Mouse (Mus musculus): ENCODE data around the gene Itpripl1.
A peak's percentile ranks its signal among the peaks of the same experiment; 100 is the strongest.

DNA sequence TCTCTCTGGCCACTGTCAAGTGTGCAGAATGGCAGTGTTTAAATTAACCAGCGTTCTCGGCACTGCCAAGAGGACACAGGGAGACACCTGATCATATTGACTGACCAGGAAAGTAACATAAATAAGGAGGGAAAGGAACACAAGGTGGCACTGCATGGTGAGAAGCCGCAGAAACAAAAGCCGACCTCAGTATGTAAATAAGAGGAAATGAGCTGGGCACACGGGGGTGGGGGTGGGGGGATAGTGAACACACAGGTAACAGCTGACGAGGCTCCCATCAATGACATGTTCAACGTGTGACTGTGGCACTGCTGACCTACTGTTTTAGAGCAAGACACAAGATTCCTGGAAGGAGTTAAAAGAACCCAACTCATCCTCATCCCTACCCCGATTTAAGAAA is 11.9 kb downstream of the Itpripl1 start:
- TF ChIP-seq GABPA (IDR thresholded peaks at IDR 0.05; ENCODE audit: insufficient replicate concordance, low read depth, low read length) = no peak
- no peak for TF ChIP-seq POLR2AphosphoS2 (IDR thresholded peaks at IDR 0.05; ENCODE audit: low read depth, low read length)
- TF ChIP-seq BHLHE40 (IDR thresholded peaks at IDR 0.05; ENCODE audit: low read depth, low read length) = peak; percentile 76
- TF ChIP-seq EP300 (IDR thresholded peaks at IDR 0.05; ENCODE audit: low read length) = peak; percentile 34; the same call in 1 of the 2 replicates
- no peak for TF ChIP-seq HCFC1 (IDR thresholded peaks at IDR 0.05; ENCODE audit: low read depth, low read length)
- TF ChIP-seq CTCF (conservative IDR thresholded peaks at IDR 0.05 in 1 of 2, IDR thresholded peaks at IDR 0.05 in 1 of 2; ENCODE audit: low read depth in 2 of 2, low read length in 2 of 2) = peak in 1 of 2 experiments; percentile 54; a peak in 2 of 4 replicates
- TF ChIP-seq SIN3A (IDR thresholded peaks at IDR 0.05; ENCODE audit: low read length) = peak; percentile 96
- peak; percentile 48 for TF ChIP-seq SMC3 (IDR thresholded peaks at IDR 0.05; ENCODE audit: low read depth, low read length)
- TF ChIP-seq RCOR1 (conservative IDR thresholded peaks at IDR 0.05; ENCODE audit: low read depth, low read length) = no peak
- no peak for TF ChIP-seq MAZ (IDR thresholded peaks at IDR 0.05; ENCODE audit: low read depth, low read length)
- peak; percentile 74 for TF ChIP-seq MAX (IDR thresholded peaks at IDR 0.05; ENCODE audit: low read length)
